Comparison of ENCODE assay signal across 8 mouse cellular contexts in the genomic region with DNA sequence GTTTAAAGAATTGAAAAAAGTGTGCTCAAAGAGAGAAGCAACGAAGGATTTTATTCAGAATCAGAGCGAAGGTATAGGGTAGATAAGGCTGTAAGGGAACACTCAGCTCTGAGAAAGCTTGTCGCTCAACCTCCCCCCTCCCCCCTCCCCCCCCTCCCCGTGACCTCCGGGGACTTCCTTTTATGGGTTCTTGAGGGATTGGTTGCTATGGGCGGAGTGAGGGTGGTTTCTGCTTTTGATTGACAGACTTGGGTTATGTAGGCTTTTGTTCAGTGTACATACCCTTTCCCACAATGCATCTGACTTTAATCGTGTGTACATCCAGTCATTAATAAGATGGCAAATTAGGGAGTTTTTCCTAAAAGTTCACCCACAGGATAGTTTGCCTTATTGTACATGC.
DNase-seq lines count a peak whose midpoint lies in the region; ATAC-seq and TF ChIP-seq lines count a peak whose summit lies in the region.
"Had no signal": no experiment of that assay in that cellular context is flagged by ENCODE, and none has a peak within 500 bp of the region (broad histone marks: within the 10 kb centered on the region; RNA-seq: fewer than 3 reads in every experiment).

No protein-coding gene starts in this region.

- no peaks in the 10 kb centered on the region for H3K36me3 ChIP-seq in midbrain, embryonic 12.5 days
- H3K36me3 ChIP-seq in midbrain, postnatal 0 days (ENCODE audit: insufficient read depth, low read length) = no peaks in the 10 kb centered on the region

- TF ChIP-seq CTCF in midbrain, postnatal 0 days (IDR thresholded peaks at IDR 0.05) = no peak
- no peak for TF ChIP-seq CTCF in bone marrow macrophage, adult 2 months (IDR thresholded peaks at IDR 0.05; ENCODE audit: low read depth, low read length)

- no peaks in the 10 kb centered on the region for H3K27me3 ChIP-seq in midbrain, embryonic 12.5 days
- no peaks in the 10 kb centered on the region for H3K27me3 ChIP-seq in midbrain, postnatal 0 days (ENCODE audit: insufficient read depth, low read length)

- H3K4me2 ChIP-seq in midbrain, embryonic 12.5 days (replicated peaks) = no peak overlapping the region
- H3K4me2 ChIP-seq in midbrain, postnatal 0 days (ENCODE audit: low read depth, low read length, poor library complexity, severe bottlenecking) = no peak overlapping the region

- H3K4me3 ChIP-seq in midbrain, embryonic 12.5 days = no peak overlapping the region
- H3K4me3 ChIP-seq in midbrain, postnatal 0 days (ENCODE audit: low read depth, low read length) = no peak overlapping the region
- H3K4me3 ChIP-seq in bone marrow macrophage, adult 2 months (ENCODE audit: insufficient read depth, low read length) = no peak overlapping the region

- ATAC-seq in midbrain, embryonic 12.5 days (ENCODE audit: low FRiP score, low read depth) = no peak
- no peak for ATAC-seq in midbrain, postnatal 0 days (ENCODE audit: low FRiP score)
- peak; percentile 91 for ATAC-seq in inflammation-experienced regulatory T-cells, adult 6 months

- H3K27ac ChIP-seq in midbrain, embryonic 12.5 days (replicated peaks) = peak overlapping the region; percentile 42; the same call in 1 of the 2 replicates
- H3K27ac ChIP-seq in midbrain, postnatal 0 days (ENCODE audit: low read depth, low read length) = no peak overlapping the region
- H3K27ac ChIP-seq in bone marrow macrophage, adult 2 months (ENCODE audit: insufficient read depth, low read depth, low read length) = peak overlapping the region; percentile 57

- H3K9me3 ChIP-seq in midbrain, embryonic 12.5 days = no peaks in the 10 kb centered on the region
- H3K9me3 ChIP-seq in midbrain, postnatal 0 days (ENCODE audit: low read length) = no peaks in the 10 kb centered on the region

- no peak for TF ChIP-seq POLR2A in bone marrow macrophage, adult 2 months (IDR thresholded peaks at IDR 0.05; ENCODE audit: borderline replicate concordance, low read depth, low read length)

- 43% methylated on average over 7 of the region's 7 CpGs for WGBS in midbrain, embryonic 12.5 days
- WGBS in midbrain, postnatal 0 days = 41% methylated on average over 5 of the region's 7 CpGs

- H3K4me1 ChIP-seq in midbrain, embryonic 12.5 days = peaks cover 9% of the 10 kb centered on the region; the same call in 1 of the 2 replicates
- H3K4me1 ChIP-seq in midbrain, postnatal 0 days (ENCODE audit: insufficient read depth, low read length) = no peaks in the 10 kb centered on the region
- H3K4me1 ChIP-seq in bone marrow macrophage, adult 2 months (ENCODE audit: control insufficient read depth, insufficient read depth, low read length) = peaks cover 24% of the 10 kb centered on the region

- no peak overlapping the region for H3K9ac ChIP-seq in midbrain, embryonic 12.5 days (replicated peaks)
- H3K9ac ChIP-seq in midbrain, postnatal 0 days (replicated peaks; ENCODE audit: low read length, poor library complexity, severe bottlenecking) = no peak overlapping the region

- no peak for DNase-seq in midbrain, postnatal 0 days (ENCODE audit: low spot score)
- peak; percentile 32 for DNase-seq in thymus, postnatal 14 days
- DNase-seq in right cerebral cortex, postnatal 4 days = no peak
- DNase-seq in adrenal gland, postnatal 4 days (ENCODE audit: low spot score in 2 of 2) = no peak
- DNase-seq: cerebellum, adult 2 months had no signal
